Mouse (Mus musculus) erythroblast, embryonic 14.5 days (primary cell): Measurements from ENCODE around the gene Pax6.

Experiments
- GATA1 ChIP-seq: IDR thresholded peaks from 2 replicates; pipeline ENCODE4 v1.6.1; 2012; ENCODE audit warnings: low read length, inconsistent platforms, mixed read lengths
- TAL1 ChIP-seq: IDR thresholded peaks from 3 replicates; pipeline ENCODE4 v1.6.1; 2012; ENCODE audit warnings: low read length, inconsistent platforms, mixed read lengths

DNA sequence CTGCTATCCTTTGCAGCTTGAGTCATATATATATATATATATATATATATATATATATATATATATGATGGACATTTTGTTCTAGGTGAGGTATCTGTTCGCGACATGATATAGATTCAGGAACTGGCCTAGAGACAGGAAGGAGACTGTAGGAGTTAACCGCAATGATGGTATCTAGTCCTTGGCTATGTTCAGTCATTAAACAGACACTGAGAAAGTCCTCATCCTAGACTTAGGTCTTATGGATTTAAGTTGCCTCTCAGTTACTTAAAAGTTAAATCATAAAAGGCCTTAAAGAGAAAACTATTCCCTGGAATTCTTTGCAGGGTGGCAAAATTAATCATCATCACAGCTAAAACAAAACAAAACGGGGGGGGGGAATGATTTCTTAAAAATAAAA is 9.6 kb downstream of the Pax6 start:
- TF ChIP-seq TAL1 (no peak), GATA1 (no peak)
